Mouse (Mus musculus) limb, embryonic 14.5 days (tissue): ENCODE results near the gene Htr1a. TPM values are rescaled to one million over a fixed set of nuclear protein-coding genes. Genes with fewer than 3 reads are reported as not detected.
A peak's percentile ranks its signal among the peaks of the same experiment; 100 is the strongest.

Experiments
- ATAC-seq: fragments of 200-750 bp; cut with Nextera tagmentation; 2 replicates; pipeline ENCODE4 v1.8.0; 2017; ENCODE audit warnings: low read depth, moderate number of reproducible peaks, moderate TSS enrichment; ENCODE audit not compliant: low FRiP score
- DNase-seq: peaks from one replicate; pipeline ENCODE4 v3.0.0-alpha.2; 2015; ENCODE audit warnings: low spot score
- H3K27ac ChIP-seq: fragments of 300-500 bp; sonication (generic); replicated peaks from 2 replicates; pipeline ENCODE4 v1.5.1; 2014; ENCODE audit warnings: low read depth, mild to moderate bottlenecking, low read length, moderate library complexity, mixed read lengths
- H3K27me3 ChIP-seq: fragments of 300-500 bp; sonication (generic); 2 replicates; pipeline ENCODE4 v1.6.1; 2014; ENCODE audit warnings: low read length, mixed read lengths; ENCODE audit not compliant: control insufficient read depth, insufficient read depth
- H3K36me3 ChIP-seq: fragments of 300-500 bp; sonication (generic); 2 replicates; pipeline ENCODE4 v1.6.1; 2014; ENCODE audit warnings: mild to moderate bottlenecking, low read length, moderate library complexity, mixed read lengths; ENCODE audit not compliant: control insufficient read depth, insufficient read depth
- H3K4me1 ChIP-seq: fragments of 300-500 bp; sonication (generic); 2 replicates; pipeline ENCODE4 v1.6.1; 2014; ENCODE audit warnings: antibody characterized with exemption, low read length, mixed read lengths; ENCODE audit not compliant: control insufficient read depth, insufficient read depth
- H3K4me2 ChIP-seq: fragments of 300-500 bp; sonication (generic); replicated peaks from 2 replicates; pipeline ENCODE4 v1.6.1; 2014; ENCODE audit warnings: low read depth, mild to moderate bottlenecking, low read length, moderate library complexity; ENCODE audit not compliant: severe bottlenecking
- H3K4me3 ChIP-seq: fragments of 300-500 bp; sonication (generic); replicated peaks from 2 replicates; pipeline ENCODE4 v1.5.1; 2014; ENCODE audit warnings: low read length
- H3K9ac ChIP-seq: fragments of 300-500 bp; sonication (generic); 2 replicates; pipeline ENCODE4 v1.6.1; 2014; ENCODE audit warnings: mild to moderate bottlenecking, low read depth, low read length, moderate library complexity; ENCODE audit not compliant: severe bottlenecking
- H3K9me3 ChIP-seq: fragments of 300-500 bp; sonication (generic); 2 replicates; pipeline ENCODE4 v1.6.1; 2016; ENCODE audit warnings: low read length; ENCODE audit not compliant: control insufficient read depth
- POLR2A ChIP-seq: fragments of 200-500 bp; IDR thresholded peaks from 2 replicates; pipeline ENCODE4 v1.8.0; 2012; ENCODE audit warnings: inconsistent platforms, mild to moderate bottlenecking, moderate library complexity, borderline replicate concordance; ENCODE audit not compliant: insufficient read depth, insufficient read length; ENCODE audit errors: extremely low read depth
- WGBS: fragments of 180-500 bp; shearing (Covaris S2); extraction: QIAGEN DNeasy Blood & Tissue Kit; methylation state at CpG from one replicate; pipeline ENCODE4 v1.1.7; 2014; 5-methylcytosine and 5-hydroxymethylcytosine counted together
- polyA plus RNA-seq, 2 experiments: library from polyadenylated mRNA; depleted of rRNA in 1 of 2; stranded (reverse) in 1 of 2; unstranded in 1 of 2; fragments of >200 nt; fragmentation: Nextera tagmentation in 1 of 2; extraction: Ambion mirVana in 1 of 2; gene quantifications; 2 replicates each; pipeline versions ENCODE4 v1.2.1 to v1.2.3; 2012 to 2014

Gene Htr1a
- polyA plus RNA-seq (2012; rRNA removed), result 0.08 and 0.10 TPM in 2 replicates
- 0.10 and 0.14 TPM in 2 replicates for polyA plus RNA-seq (2014; fragmentation: Nextera tagmentation; extraction: Ambion mirVana)

- Histone ChIP-seq H3K4me2 (peak within 1 kb of the TSS; percentile 21; the same call in 1 of the 2 replicates), H3K4me1 (no peaks in the 10 kb centered on the region), H3K27ac (no peak within 1 kb of the TSS), H3K4me3 (0 out of 2 replicates have a peak within 1 kb of the TSS, but pooled peaks have one; percentile 10), H3K9me3 (no peaks in the 10 kb centered on the region), H3K36me3 (no peaks in the 10 kb centered on the region), H3K9ac (no peak within 1 kb of the TSS), H3K27me3 (peaks cover 41% of the 10 kb centered on the region)
- WGBS, result 7% methylated on average over 8 of the region's 8 CpGs
- ATAC-seq, result no peak
- DNase-seq, result no peak
- no peak for TF ChIP-seq POLR2A
Measured at GRCm38 (mm10) chr13:105443339-105443738, at the start of gene Htr1a. TSS of gene Htr1a (plus strand) at chr13:105443639.

GRCm38 (mm10) chr13:105411535-105412326, 31.7 kb upstream of the Htr1a start:
- Histone ChIP-seq H3K4me1 (no peaks in the 10 kb centered on the region), H3K27ac (no peak overlapping the region), H3K27me3 (no peaks in the 10 kb centered on the region), H3K4me2 (no peak overlapping the region), H3K4me3 (no peak overlapping the region), H3K9ac (no peak overlapping the region), H3K9me3 (no peaks in the 10 kb centered on the region), H3K36me3 (no peaks in the 10 kb centered on the region)
- DNase-seq (no peak), ATAC-seq (no peak)
- TF ChIP-seq POLR2A, result no peak
- 75% methylated on average over 10 of the region's 10 CpGs for WGBS

GRCm38 (mm10) chr13:105412327-105412722, 31.1 kb upstream of the Htr1a start:
- no peak for TF ChIP-seq POLR2A
- H3K4me2 ChIP-seq, result no peak overlapping the region
- H3K27ac ChIP-seq, result no peak overlapping the region
- H3K4me3 ChIP-seq, result no peak overlapping the region
- H3K36me3 ChIP-seq, result no peaks in the 10 kb centered on the region
- WGBS, result 80% methylated on average over 3 of the region's 3 CpGs
- ATAC-seq (no peak), DNase-seq (no peak)
- no peaks in the 10 kb centered on the region for H3K9me3 ChIP-seq
- H3K27me3 ChIP-seq, result no peaks in the 10 kb centered on the region
- no peaks in the 10 kb centered on the region for H3K4me1 ChIP-seq
- no peak overlapping the region for H3K9ac ChIP-seq

GRCm38 (mm10) chr13:105433141-105433540, 10.3 kb upstream of the Htr1a start:
- Histone ChIP-seq H3K4me3 (no peak overlapping the region), H3K27ac (no peak overlapping the region), H3K27me3 (no peaks in the 10 kb centered on the region), H3K4me2 (no peak overlapping the region), H3K9ac (no peak overlapping the region), H3K36me3 (no peaks in the 10 kb centered on the region), H3K9me3 (no peaks in the 10 kb centered on the region), H3K4me1 (no peaks in the 10 kb centered on the region)
- ATAC-seq (no peak), DNase-seq (no peak)
- no peak for TF ChIP-seq POLR2A
- WGBS, result 61% methylated on average over 2 of the region's 2 CpGs

- TF ChIP-seq POLR2A, result no peak
- Histone ChIP-seq H3K27me3 (no peaks in the 10 kb centered on the region), H3K27ac (no peak overlapping the region), H3K36me3 (no peaks in the 10 kb centered on the region), H3K4me2 (no peak overlapping the region), H3K9ac (no peak overlapping the region), H3K4me3 (no peak overlapping the region), H3K4me1 (no peaks in the 10 kb centered on the region), H3K9me3 (no peaks in the 10 kb centered on the region)
- 86% methylated on average over 1 of the region's 1 CpGs for WGBS
- DNase-seq, result no peak
- ATAC-seq, result no peak
Measured at GRCm38 (mm10) chr13:105433630-105434029, 9.8 kb upstream of the Htr1a start.
